Mouse (Mus musculus) heart, adult 11 months (tissue): ENCODE measurements at regions not wholly inside any gene's neighbourhood (a gene's known extent, or its start where the extent isn't known, plus 50 kb on each side); places are given as distances from the start of the nearest gene placed in this dataset.

Experiments
- DNase-seq: peaks from one replicate; pipeline ENCODE4 v3.0.0; 2022

- DNase-seq, result no peak
Observed at GRCm38 (mm10) chr13:54285968-54286367, 85.2 kb upstream of the Cplx2 start.

- no peak for DNase-seq
Observed at GRCm38 (mm10) chr13:54286616-54287015, 84.5 kb upstream of the Cplx2 start.

GRCm38 (mm10) chr13:54290066-54290465 lies 81.1 kb upstream of the Cplx2 start:
- DNase-seq, result no peak

GRCm38 (mm10) chr13:54292394-54292793 lies 78.8 kb upstream of the Cplx2 start:
- DNase-seq, result peak; percentile 56

DNA sequence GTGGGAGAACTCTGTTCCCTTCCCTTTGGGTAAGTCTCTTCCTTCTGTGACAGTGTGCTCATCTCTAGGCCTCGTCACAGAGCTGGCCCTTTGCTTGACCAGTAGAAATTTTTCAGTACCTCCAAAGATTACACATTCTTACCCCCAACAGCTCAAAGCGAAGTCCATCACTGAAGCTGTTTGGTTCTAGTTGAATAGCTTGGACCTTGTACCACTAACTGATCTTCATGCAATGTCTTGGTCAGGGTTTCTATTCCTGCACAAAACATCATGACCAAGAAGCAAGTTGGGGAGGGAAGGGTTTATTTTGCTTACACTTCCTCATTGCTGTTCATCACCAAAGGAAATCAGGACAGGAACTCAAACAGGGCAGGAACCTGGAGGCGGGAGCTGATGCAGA lies 78.1 kb upstream of the Cplx2 start:
- no peak for DNase-seq

GRCm38 (mm10) chr13:54295475-54296259 lies 75.5 kb upstream of the Cplx2 start:
- peak; percentile 87 for DNase-seq

DNA sequence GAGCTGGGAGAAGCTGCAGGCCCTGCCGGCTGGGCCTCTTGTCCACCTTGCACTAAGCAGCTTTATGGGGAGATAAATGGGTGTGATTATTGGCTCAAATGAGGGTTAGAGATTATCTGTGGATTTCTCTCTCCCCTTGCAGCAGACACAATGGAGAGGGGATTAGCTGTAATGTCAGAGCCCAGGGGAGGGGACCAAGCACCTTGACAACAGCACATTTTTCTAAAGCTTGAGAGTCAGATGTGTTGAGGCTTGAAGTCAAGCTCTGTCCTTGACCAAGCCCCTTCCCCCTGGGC lies 74.9 kb upstream of the Cplx2 start:
- DNase-seq, result no peak

GRCm38 (mm10) chr13:54298851-54299250 lies 72.3 kb upstream of the Cplx2 start:
- peak; percentile 81 for DNase-seq

DNA sequence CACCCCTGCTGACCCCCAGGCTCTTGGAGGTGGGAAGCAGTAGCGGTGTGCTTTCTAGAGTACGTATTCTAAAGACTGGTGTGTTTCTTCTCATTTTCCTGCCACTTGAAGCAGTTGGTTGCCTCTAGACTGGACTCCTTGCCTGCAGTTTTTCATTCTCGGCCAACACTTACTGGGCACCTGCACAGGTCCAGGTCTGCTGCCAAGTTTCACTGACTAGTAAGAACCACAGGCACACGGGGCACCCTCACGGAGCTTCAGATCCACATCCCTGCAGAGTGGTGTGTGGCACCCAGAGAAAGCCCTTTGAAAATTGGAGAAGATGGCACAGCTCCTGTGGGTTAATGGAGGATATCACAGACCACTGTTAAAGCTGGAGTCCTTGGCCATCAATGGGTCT lies 71.9 kb upstream of the Cplx2 start:
- peak; percentile 60 for DNase-seq

DNA sequence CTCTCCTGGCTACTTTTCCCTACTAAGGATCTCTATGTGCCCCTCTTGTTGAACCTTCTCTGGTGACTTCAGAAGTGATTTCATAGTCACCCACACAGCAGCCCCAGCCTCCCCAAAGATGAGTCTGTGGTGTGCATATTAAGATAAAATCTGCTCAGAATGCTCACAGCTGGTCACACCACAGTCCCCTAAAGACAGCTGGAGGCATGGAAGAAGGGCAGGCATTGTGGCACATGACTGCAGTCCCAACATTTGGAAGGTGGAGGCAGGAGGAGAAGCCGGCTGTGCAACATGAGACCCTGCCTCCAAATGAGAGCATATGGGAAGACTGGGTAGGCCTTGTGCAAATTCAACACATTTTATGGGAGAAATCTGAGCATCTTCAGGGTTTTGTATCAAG lies 70.0 kb upstream of the Cplx2 start:
- DNase-seq, result no peak

- peak; percentile 92 for DNase-seq
Observed at GRCm38 (mm10) chr13:54301677-54302076, 69.5 kb upstream of the Cplx2 start.

GRCm38 (mm10) chr13:54302351-54303070 lies 68.6 kb upstream of the Cplx2 start:
- peak; percentile 93 for DNase-seq

DNA sequence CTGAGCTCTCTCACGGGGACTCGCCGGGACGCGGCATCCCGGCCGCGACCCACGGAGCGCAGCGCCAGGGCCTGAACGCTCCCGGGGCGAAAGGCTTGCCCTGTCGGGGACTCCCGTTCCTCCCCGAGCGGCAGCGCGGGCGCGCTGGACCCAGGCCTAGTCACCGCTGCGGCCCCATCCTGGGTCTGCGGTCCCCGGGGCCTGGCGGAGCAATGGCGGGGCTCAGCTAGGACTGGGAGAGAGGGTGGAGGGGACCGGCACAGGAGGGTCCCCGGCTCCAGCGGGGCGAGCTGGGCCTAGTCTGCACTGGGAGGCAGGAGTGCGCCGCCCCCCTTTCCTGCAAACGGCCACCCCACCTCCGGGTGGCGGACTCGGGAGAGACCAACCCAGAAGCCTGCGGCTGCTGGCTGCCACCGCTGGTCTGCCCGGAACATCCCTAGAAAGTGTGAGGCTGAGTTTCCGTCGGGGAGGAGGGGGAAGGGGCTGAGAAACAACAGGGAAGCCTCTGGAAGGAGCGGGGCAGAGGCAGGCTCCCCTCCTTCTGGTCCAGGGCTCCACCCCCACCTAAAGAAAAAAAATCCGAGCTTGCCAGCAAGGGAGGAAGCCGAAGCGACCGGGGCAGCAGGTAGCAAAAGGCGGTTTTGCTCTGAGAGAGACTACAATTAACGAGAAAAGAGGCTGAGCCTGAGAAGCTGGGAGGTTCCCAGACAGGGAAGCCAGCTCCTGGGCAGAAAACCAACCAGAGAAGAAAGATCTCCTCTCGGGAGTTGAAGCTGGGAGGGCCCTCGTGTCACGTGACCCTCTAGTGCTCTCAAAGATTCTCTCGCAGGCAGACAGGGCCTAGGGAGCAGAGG lies 67.9 kb upstream of the Cplx2 start:
- DNase-seq, result peak; percentile 99

DNA sequence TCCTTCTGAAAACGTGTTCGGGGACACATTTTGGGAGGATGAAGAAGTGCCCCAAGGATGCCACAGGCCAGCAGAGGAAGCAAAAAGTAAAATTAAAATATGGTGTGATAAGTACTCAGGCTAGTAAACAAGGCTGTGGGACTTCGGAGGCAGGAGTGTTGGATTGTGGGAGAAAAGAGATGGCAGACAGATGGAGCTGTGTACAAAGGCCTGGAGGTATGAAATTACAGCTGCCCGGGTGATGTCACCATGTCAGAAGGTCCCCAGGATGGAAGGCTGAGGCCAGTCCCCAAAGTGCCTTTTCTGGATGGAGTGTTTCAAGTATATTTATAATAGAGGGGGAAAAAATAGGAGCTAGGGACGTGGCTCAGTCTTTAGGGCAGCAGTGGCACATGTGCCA lies 66.9 kb upstream of the Cplx2 start:
- no peak for DNase-seq

GRCm38 (mm10) chr13:54308591-54308990 lies 62.6 kb upstream of the Cplx2 start:
- no peak for DNase-seq

GRCm38 (mm10) chr13:54309354-54309753 lies 61.8 kb upstream of the Cplx2 start:
- no peak for DNase-seq

DNA sequence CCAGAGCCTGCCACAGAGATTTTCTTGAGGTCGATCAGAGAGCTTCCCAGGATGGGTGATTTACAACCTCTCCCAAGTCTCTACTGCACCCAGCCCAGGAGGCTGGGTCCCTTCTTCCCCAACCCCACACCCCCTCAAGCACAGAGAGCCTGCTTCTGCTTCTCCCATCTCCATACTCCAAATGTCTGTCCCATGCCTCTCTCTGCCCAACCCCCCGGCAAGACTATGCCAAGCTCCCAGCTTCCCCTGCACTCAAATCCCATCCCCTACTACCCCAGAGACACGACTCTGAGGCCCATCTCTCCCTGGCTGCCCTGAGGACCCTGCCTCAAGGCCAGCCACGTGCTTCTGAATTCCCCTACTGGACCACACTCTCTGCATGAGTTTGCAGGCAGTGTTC lies 61.0 kb upstream of the Cplx2 start:
- DNase-seq, result no peak

DNA sequence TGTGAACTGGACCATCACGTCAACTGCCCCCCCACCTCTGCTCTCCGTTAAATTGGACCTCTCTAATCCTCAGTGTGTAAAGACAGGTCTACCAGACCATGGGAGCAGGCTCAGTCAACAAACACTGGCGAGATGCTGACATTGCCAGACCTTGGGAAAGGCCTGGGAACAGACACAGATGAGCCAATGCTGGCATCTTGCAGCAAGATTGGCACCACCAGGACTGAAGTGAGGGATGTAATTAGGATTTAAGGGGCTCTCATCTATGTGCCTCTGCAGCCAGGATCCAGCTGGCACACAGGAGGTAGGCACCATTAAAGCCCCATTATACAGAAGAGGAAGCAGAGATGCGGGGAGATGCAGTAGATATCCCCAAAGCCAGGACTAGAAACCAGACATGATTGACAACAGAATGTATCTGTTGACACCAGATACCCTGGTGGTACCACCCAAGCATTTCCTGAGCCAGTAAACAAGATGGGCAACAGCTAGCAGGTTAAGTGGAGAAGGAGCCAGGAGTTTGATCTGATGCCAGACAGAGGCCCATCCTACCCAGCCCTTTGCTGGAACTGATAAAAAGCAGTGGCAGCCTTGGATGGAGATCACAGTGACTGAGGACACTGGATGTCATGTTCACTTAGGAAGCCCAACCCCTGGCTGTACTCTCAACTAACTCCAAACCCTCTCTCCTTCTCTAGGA lies 59.7 kb upstream of the Cplx2 start:
- no peak for DNase-seq

- DNase-seq, result peak; percentile 94
Observed at GRCm38 (mm10) chr13:54312405-54313185, 58.6 kb upstream of the Cplx2 start.

GRCm38 (mm10) chr13:54315333-54315732 lies 55.8 kb upstream of the Cplx2 start:
- no peak for DNase-seq

- no peak for DNase-seq
Observed at GRCm38 (mm10) chr13:54316907-54317306, 54.2 kb upstream of the Cplx2 start.

- no peak for DNase-seq
Observed at GRCm38 (mm10) chr13:54318161-54318560, 53.0 kb upstream of the Cplx2 start.
